Mouse (Mus musculus): ENCODE data around the gene Ccl27a.
A peak's percentile ranks its signal among the peaks of the same experiment; 100 is the strongest.

GRCm38 (mm10) chr4:41754797-41755337 is 19.2 kb downstream of the Ccl27a start, which contains the start of gene Galt:
- no peak for TF ChIP-seq CTCF (IDR thresholded peaks at IDR 0.05; ENCODE audit: borderline replicate concordance, insufficient read depth, low read depth, low read length)
- TF ChIP-seq POLR2A (IDR thresholded peaks at IDR 0.05; ENCODE audit: borderline replicate concordance, insufficient read depth, low read length) = peak; percentile 36; the same call in 1 of the 2 replicates

Data from cerebellum, adult 2 months (tissue).